Mouse (Mus musculus) lung, postnatal 14 days (tissue): ENCODE measurements around the gene Olfr832.
"Not testable (repeated sequence)": the region's sequence is repeated elsewhere in the genome, so short reads cannot be mapped to it uniquely, and the experiment has no call there.

ENCODE experiments used
- DNase-seq: peaks from one replicate; pipeline ENCODE4 v3.0.0; 2021

Olfr832 gene

GRCm38 (mm10) chr9:18936822-18937221 lies at the start of gene Olfr832:
TSS of gene Olfr832 (plus strand) at chr9:18937122.
- DNase-seq = not testable (repeated sequence)

- not testable (repeated sequence) for DNase-seq
These were observed 29.2 kb upstream of the Olfr832 start for GRCm38 (mm10) chr9:18907699-18908098.

DNA sequence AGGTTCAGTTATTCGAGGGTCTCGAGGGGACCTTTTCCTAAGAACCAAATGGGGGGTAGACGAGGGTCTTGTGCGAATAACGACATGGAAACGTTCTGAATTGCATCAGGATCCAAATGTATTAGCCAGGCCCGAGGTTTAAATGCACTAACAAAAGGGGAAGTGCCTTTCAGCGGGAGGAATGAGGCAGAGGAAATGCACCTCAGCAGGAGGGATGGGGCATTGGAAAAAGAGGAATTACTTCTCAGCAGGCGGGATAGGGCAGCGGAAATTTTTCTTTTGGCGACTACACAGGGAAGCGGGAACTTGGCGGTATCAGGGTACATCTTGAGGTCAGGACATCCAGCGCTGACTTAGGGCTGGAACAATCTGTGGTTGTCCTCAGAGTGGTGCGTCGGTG lies 9.0 kb upstream of the Olfr832 start:
- DNase-seq = not testable (repeated sequence)

- DNase-seq = no peak
These were observed 25.1 kb downstream of the Olfr832 start for GRCm38 (mm10) chr9:18962021-18962420.

GRCm38 (mm10) chr9:18987690-18988089 lies 50.8 kb downstream of the Olfr832 start, which contains the start of gene Olfr834:
TSS of gene Olfr834 (plus strand) at chr9:18987990.
- DNase-seq = no peak
